Mouse (Mus musculus) stomach, embryonic 16.5 days (tissue): ENCODE measurements around the gene Emp2. TPM values are rescaled to one million over a fixed set of nuclear protein-coding genes. Genes with fewer than 3 reads are reported as not detected.

Experiments
- ATAC-seq: fragments of 200-750 bp; cut with Nextera tagmentation; 2 replicates; pipeline ENCODE4 v1.8.0; 2017; ENCODE audit warnings: moderate number of reproducible peaks, moderate TSS enrichment; ENCODE audit not compliant: insufficient read depth, low FRiP score
- H3K27ac ChIP-seq: fragments of 300-500 bp; sonication (generic); 2 replicates; pipeline ENCODE4 v1.5.1; 2014; ENCODE audit warnings: low read length
- H3K27me3 ChIP-seq: fragments of 300-500 bp; sonication (generic); 2 replicates; pipeline ENCODE4 v1.6.1; 2014; ENCODE audit warnings: low read length, control low read depth, mixed read lengths; ENCODE audit not compliant: control insufficient read depth, insufficient read depth
- H3K36me3 ChIP-seq: fragments of 300-500 bp; sonication (generic); 2 replicates; pipeline ENCODE4 v1.6.1; 2014; ENCODE audit warnings: low read length; ENCODE audit not compliant: control insufficient read depth, insufficient read depth
- H3K4me1 ChIP-seq: fragments of 300-500 bp; sonication (generic); 2 replicates; pipeline ENCODE4 v1.6.1; 2014; ENCODE audit warnings: low read length, control low read depth, mixed read lengths; ENCODE audit not compliant: control insufficient read depth, insufficient read depth
- H3K4me2 ChIP-seq: fragments of 300-500 bp; sonication (generic); 2 replicates; pipeline ENCODE4 v1.6.1; 2014; ENCODE audit warnings: low read depth, low read length, mixed read lengths
- H3K4me3 ChIP-seq: fragments of 300-500 bp; sonication (generic); replicated peaks from 2 replicates; pipeline ENCODE4 v1.5.1; 2014; ENCODE audit warnings: mild to moderate bottlenecking, low read length
- H3K9ac ChIP-seq: fragments of 300-500 bp; sonication (generic); 2 replicates; pipeline ENCODE4 v1.6.1; 2014; ENCODE audit warnings: low read length
- H3K9me3 ChIP-seq: fragments of 300-500 bp; sonication (generic); replicated peaks from 2 replicates; pipeline ENCODE4 v1.6.1; 2016; ENCODE audit warnings: low read length, control low read depth; ENCODE audit not compliant: control insufficient read depth
- WGBS: fragments of 180-500 bp; shearing (Covaris S2); extraction: QIAGEN DNeasy Blood & Tissue Kit; methylation state at CpG from one replicate; pipeline ENCODE4 v1.1.7; 2014; 5-methylcytosine and 5-hydroxymethylcytosine counted together
- polyA plus RNA-seq: library from polyadenylated mRNA; unstranded; fragments of >200 nt; fragmentation: Nextera tagmentation; extraction: Ambion mirVana; gene quantifications from 2 replicates; pipeline ENCODE4 v1.2.1, GENCODE M21; 2015

The Emp2 gene
- polyA plus RNA-seq, 1 experiment from 2014 or later: 83.5 TPM

DNA sequence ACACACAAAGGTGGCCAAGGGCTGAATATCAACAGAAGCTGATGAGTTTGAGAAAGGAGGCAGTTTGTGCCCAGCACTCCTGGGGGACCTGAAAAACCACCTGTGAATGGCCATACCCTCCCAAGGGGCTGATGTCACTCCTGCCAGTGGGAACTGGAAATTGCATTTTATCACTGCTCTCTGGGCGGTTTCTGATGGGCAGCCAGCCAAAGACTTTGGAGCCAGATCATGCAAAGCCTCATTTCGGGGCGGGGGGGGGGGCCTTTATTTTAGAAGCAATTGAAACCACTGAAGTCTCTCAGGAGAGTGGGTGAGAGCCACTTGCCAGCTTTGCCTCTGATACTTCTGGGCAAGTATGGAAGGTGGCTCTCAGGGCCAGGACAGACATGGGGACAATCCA lies 7.7 kb downstream of the Emp2 start:
- no peaks in the 10 kb centered on the region for H3K27me3 ChIP-seq
- H3K9me3 ChIP-seq: no peaks in the 10 kb centered on the region
- whole genome bisulfite sequencing: 61% methylated on average over 3 of the region's 3 CpGs
- H3K4me3 ChIP-seq: no peak overlapping the region
- no peak overlapping the region for H3K27ac ChIP-seq
- no peaks in the 10 kb centered on the region for H3K36me3 ChIP-seq
- no peak overlapping the region for H3K4me2 ChIP-seq
- no peak overlapping the region for H3K9ac ChIP-seq
- no peak for ATAC-seq
- H3K4me1 ChIP-seq: no peaks in the 10 kb centered on the region

DNA sequence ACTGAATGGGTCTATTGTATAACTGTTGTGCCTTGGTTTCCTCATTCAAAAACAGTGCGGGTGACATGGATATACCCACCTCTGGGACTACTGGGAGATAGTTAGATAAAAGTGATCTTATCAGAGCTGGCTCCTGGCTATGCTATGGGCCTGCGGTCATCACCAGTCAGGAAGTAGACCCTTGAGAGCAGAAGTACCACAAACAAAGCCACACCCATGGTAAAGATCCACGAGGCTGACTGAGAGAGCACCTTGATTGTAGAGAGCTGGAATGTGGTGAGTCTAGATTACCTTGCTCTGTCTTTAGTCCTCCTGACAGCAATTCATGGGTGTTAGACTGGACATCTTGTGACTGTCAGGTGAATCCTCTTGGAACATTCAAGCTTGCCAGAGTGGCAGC lies 12.4 kb downstream of the Emp2 start:
- H3K9ac ChIP-seq: no peak overlapping the region
- H3K4me3 ChIP-seq: no peak overlapping the region
- no peaks in the 10 kb centered on the region for H3K36me3 ChIP-seq
- 49% methylated on average over 3 of the region's 3 CpGs for WGBS
- peaks cover 9% of the 10 kb centered on the region; the same call in 1 of the 2 replicates for H3K4me1 ChIP-seq
- H3K27me3 ChIP-seq: no peaks in the 10 kb centered on the region
- no peak overlapping the region for H3K4me2 ChIP-seq
- H3K9me3 ChIP-seq: no peaks in the 10 kb centered on the region
- no peak for ATAC-seq
- H3K27ac ChIP-seq: no peak overlapping the region

DNA sequence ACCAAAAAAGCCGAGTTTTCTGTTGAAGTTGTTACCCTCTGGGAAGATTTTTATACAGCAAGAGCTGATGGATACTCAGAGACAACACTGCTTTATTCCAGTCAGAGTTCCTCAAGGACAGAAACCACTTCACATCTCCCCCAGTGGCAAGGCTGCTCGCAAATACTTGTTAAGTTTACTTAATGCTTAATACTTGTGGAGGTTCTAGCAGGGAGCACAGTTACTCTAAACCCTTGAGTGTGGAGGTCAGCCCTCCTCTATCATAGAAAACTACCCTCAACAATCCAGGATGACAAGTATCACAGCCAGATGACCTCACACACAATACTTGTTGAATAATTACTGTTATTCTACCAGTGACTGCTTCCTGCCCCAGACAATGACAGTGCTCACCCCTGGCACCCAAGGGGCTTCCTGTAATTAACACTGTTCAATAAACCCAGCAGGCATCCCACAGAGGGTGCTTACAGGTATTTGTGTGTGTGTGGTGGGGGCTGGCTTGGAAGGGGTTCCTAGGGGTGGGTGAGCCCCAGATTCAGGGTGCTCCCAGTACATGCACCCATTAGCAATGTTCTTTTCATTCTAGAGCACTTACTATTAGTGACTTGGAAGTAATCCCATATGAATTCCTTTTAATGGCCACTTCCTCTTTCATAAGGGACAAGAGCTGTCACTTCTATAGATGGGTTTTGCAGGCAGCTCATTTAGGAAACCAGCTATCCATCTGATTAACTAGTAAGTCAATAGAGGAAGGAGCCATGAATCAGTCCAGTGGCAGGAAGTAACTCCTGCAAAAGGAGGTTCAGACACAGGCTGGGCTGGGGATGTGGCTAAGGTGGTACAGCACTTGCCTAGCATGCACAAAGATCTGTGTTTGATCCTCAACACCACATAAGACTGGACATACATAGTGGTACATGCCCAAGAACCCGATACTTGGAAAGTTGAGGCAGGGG lies 13.3 kb downstream of the Emp2 start:
- WGBS: 52% methylated on average over 3 of the region's 3 CpGs
- H3K4me3 ChIP-seq: no peak overlapping the region
- no peak overlapping the region for H3K4me2 ChIP-seq
- H3K27me3 ChIP-seq: no peaks in the 10 kb centered on the region
- no peak overlapping the region for H3K9ac ChIP-seq
- H3K27ac ChIP-seq: 0 out of 2 replicates have a peak overlapping the region, but pooled peaks have one; percentile 7
- H3K9me3 ChIP-seq: no peaks in the 10 kb centered on the region
- no peaks in the 10 kb centered on the region for H3K36me3 ChIP-seq
- peaks cover 9% of the 10 kb centered on the region; the same call in 1 of the 2 replicates for H3K4me1 ChIP-seq
- ATAC-seq: no peak

DNA sequence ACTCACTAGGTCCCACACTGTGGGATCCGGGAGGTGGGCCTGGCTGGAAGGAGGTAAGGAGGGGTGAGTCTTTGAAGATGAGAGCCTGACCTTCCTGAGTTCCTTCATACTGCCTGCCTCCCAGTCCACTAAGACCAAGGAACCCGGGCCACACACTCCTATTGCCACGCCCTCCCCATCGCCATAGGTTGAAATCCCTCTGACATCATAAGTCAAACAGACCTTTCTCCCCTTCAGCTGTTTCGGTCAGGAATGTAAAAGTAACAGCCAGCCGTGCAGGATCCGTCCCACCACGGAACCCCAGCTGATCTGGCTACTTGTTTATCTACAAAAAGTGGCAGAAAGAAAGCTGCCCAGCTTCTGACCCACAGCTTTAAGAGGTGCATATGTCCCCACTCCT lies 14.1 kb downstream of the Emp2 start:
- ATAC-seq: peak; percentile 45; the same call in 1 of the 2 replicates
- H3K9ac ChIP-seq: peak overlapping the region; percentile 6; the same call in 1 of the 2 replicates
- H3K36me3 ChIP-seq: no peaks in the 10 kb centered on the region
- no peak overlapping the region for H3K4me2 ChIP-seq
- 0 out of 2 replicates have a peak overlapping the region, but pooled peaks have one; percentile 7 for H3K27ac ChIP-seq
- H3K4me3 ChIP-seq: no peak overlapping the region
- peaks cover 9% of the 10 kb centered on the region; the same call in 1 of the 2 replicates for H3K4me1 ChIP-seq
- no peaks in the 10 kb centered on the region for H3K9me3 ChIP-seq
- 16% methylated on average over 8 of the region's 8 CpGs for WGBS
- H3K27me3 ChIP-seq: no peaks in the 10 kb centered on the region

DNA sequence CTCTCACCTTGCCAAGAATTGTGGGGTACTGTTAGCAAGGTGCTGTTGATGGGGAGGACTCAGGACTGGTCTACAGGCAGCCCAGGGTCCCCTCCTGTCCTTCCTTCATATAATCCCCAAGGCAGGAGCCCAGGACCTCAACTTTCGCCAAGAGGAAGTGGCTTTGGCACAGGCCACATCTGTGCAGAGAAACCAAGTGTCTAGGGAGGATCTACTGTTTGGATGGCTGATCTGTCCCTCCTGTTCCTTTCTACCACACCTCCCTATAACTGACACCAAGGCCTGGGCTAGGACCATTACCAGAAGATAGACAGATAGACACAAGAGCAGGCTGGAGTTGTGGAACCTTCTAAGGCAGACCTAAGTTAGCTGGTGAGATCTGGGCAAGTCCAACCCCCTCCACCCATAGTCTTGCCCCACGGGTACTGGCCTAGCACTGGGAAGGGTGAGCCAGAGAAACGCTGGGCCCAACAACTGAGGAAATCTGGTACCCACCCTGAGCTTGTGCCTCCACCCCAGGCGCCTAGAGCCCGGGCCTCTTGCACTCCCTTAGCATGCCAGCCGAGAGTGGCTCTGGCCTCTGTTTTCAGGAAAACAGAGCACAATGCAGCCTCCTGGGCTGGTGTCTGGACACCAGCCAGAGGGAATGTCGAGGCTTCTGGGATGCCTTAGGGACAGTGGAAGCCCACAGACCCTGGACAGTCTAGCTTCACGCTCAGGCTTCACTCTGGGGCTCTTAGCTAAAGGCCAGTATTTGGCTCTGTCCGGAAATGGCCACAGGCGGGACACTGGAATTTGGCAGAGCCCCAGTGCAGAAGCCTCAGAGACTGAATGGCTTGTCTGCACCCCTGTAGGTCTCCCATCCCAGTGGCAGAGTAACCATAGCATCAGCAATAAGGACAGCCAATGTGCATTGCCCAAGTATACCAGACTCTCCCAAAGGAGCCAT lies 15.8 kb downstream of the Emp2 start:
- 0 out of 2 replicates have a peak, but pooled peaks have one; percentile 19 for ATAC-seq
- H3K4me2 ChIP-seq: no peak overlapping the region
- H3K4me1 ChIP-seq: peaks cover 9% of the 10 kb centered on the region; the same call in 1 of the 2 replicates
- H3K9ac ChIP-seq: no peak overlapping the region
- H3K36me3 ChIP-seq: no peaks in the 10 kb centered on the region
- H3K4me3 ChIP-seq: no peak overlapping the region
- H3K9me3 ChIP-seq: no peaks in the 10 kb centered on the region
- 80% methylated on average over 10 of the region's 10 CpGs for WGBS
- H3K27ac ChIP-seq: no peak overlapping the region
- H3K27me3 ChIP-seq: no peaks in the 10 kb centered on the region

DNA sequence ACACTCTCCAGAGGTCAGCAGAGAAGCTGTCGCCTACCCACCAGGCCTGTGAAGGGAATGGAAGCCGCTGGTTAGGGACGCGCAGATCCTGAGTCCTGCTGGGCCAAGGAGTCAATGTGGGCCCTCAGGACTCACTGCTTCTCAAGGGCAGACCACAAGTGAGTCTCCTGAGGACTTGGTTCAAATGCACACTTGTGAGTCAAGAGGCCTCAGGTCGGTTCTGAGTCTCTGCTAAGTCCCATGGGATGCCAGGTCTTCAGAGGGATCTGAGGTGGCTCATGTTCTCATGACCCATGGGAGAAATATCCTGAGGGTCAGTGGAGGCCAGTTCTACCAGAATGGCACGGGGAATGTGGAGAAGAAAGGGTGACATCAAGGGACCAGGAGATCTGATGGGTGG lies 25.7 kb downstream of the Emp2 start:
- WGBS: 89% methylated on average over 6 of the region's 6 CpGs
- no peak overlapping the region for H3K4me3 ChIP-seq
- ATAC-seq: no peak
- H3K27ac ChIP-seq: no peak overlapping the region
- H3K36me3 ChIP-seq: no peaks in the 10 kb centered on the region
- no peaks in the 10 kb centered on the region for H3K9me3 ChIP-seq
- H3K9ac ChIP-seq: no peak overlapping the region
- 0 out of 2 replicates have a peak, but pooled peaks cover 5% of the 10 kb centered on the region for H3K4me1 ChIP-seq
- no peaks in the 10 kb centered on the region for H3K27me3 ChIP-seq
- no peak overlapping the region for H3K4me2 ChIP-seq

DNA sequence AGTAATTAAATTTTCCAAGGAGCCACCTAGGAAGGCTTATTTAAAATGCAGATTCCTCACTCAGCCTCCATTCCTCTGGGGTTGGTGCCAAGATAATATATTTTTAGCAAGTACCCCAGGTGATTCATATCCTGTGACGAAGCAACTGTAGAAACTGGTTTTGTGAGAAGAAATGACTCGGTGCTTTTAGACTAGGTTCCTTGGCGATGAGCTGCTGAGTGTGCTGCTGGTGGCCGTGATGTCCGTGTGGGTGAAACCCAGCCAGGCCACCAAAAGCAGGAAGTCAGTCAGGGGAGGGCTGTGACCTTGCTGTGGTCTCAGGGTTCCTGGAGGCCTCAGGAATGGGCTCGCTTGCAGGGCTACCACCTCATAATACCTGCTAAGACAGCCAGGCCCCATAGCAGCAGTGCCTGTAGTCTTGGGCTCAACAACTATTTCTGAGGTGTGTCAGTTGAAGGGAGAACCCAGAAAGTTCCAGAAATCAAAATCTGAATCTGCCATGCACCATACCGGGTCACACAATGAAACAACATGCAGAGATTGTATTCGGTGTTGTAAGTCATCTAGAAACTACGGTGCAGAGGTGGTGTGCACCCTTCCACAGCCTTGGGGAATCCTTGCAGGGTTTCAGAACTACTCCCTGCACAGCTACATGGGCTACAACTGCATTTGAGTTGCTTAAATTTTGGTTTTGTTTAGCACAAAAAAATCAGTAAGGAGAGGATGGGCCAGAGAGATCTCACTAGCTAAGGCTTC lies 27.1 kb downstream of the Emp2 start:
- Histone ChIP-seq H3K4me2 (no peak overlapping the region), H3K9me3 (no peaks in the 10 kb centered on the region), H3K4me1 (0 out of 2 replicates have a peak, but pooled peaks cover 5% of the 10 kb centered on the region), H3K36me3 (no peaks in the 10 kb centered on the region), H3K9ac (no peak overlapping the region), H3K27me3 (no peaks in the 10 kb centered on the region), H3K27ac (peak overlapping the region; percentile 58), H3K4me3 (no peak overlapping the region)
- ATAC-seq: no peak
- WGBS: 59% methylated on average over 9 of the region's 9 CpGs

DNA sequence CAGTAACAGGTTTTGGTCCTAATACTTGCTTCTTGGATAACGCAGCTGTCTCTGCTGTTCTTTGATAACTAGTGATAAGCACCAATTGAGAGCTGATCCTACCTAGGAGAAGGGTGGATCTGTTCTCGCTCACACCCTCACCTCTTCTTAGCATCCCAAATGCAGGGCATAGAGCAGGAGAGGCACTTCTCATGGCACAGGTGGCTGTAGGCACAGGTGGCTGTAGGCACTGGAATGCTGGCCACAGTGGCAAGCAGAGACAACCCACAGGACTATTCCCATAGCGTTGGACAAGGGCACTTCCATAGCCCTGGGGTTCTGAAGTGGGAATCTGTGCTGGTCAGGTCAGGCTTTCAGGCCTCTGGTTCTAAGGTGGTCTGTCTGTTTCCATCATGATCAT lies 31.9 kb downstream of the Emp2 start:
- 78% methylated on average over 3 of the region's 3 CpGs for WGBS
- Histone ChIP-seq H3K4me1 (0 out of 2 replicates have a peak, but pooled peaks cover 5% of the 10 kb centered on the region), H3K4me2 (no peak overlapping the region), H3K9ac (no peak overlapping the region), H3K9me3 (no peaks in the 10 kb centered on the region), H3K27ac (no peak overlapping the region), H3K27me3 (no peaks in the 10 kb centered on the region), H3K4me3 (no peak overlapping the region), H3K36me3 (no peaks in the 10 kb centered on the region)
- ATAC-seq: no peak
